Mouse (Mus musculus): ENCODE results near the gene Polr3gl. TPM values are rescaled to one million over a fixed set of nuclear protein-coding genes. Genes with fewer than 3 reads are reported as not detected.
A peak's percentile ranks its signal among the peaks of the same experiment; 100 is the strongest.

Gene Polr3gl
- total RNA-seq, 2 experiments from 2014 or later: 30.4 to 59.5 TPM

- ATAC-seq (replicated peaks; ENCODE audit: poor library complexity): no peak
Observed at GRCm38 (mm10) chr3:96598156-96599068, 4.4 kb upstream of the Polr3gl start.

GRCm38 (mm10) chr3:96597435-96597891 lies 3.5 kb upstream of the Polr3gl start:
- ATAC-seq (replicated peaks; ENCODE audit: poor library complexity): no peak

- no peak for ATAC-seq (replicated peaks; ENCODE audit: poor library complexity)
Observed at GRCm38 (mm10) chr3:96596855-96597254, 2.9 kb upstream of the Polr3gl start.

GRCm38 (mm10) chr3:96596228-96596707 lies 2.3 kb upstream of the Polr3gl start, which contains the start of gene Ankrd34a:
Gene Ankrd34a, plus strand, starts transcription at chr3:96596636.
- no peak for ATAC-seq (replicated peaks; ENCODE audit: poor library complexity)

GRCm38 (mm10) chr3:96595661-96596060 lies 1.7 kb upstream of the Polr3gl start:
- ATAC-seq (replicated peaks; ENCODE audit: poor library complexity): no peak

GRCm38 (mm10) chr3:96594851-96595250 lies 870 bp upstream of the Polr3gl start:
- ATAC-seq (replicated peaks; ENCODE audit: poor library complexity): no peak

- ATAC-seq (replicated peaks; ENCODE audit: poor library complexity): no peak
Observed at GRCm38 (mm10) chr3:96593374-96593773, 607 bp downstream of the Polr3gl start.

GRCm38 (mm10) chr3:96590657-96591056 lies 3.3 kb downstream of the Polr3gl start:
- ATAC-seq (replicated peaks; ENCODE audit: poor library complexity): no peak

- ATAC-seq (replicated peaks; ENCODE audit: poor library complexity): no peak
Observed at GRCm38 (mm10) chr3:96583386-96583785, 10.6 kb downstream of the Polr3gl start.

GRCm38 (mm10) chr3:96581771-96582515 lies 12.0 kb downstream of the Polr3gl start:
- ATAC-seq (replicated peaks; ENCODE audit: poor library complexity): no peak

GRCm38 (mm10) chr3:96581141-96581540 lies 12.8 kb downstream of the Polr3gl start:
- no peak for ATAC-seq (replicated peaks; ENCODE audit: poor library complexity)

- peak; percentile 86 for ATAC-seq (replicated peaks; ENCODE audit: poor library complexity)
Observed at GRCm38 (mm10) chr3:96579885-96580454, 14.0 kb downstream of the Polr3gl start.

GRCm38 (mm10) chr3:96579239-96579750 lies 14.7 kb downstream of the Polr3gl start:
- ATAC-seq (replicated peaks; ENCODE audit: poor library complexity): no peak

- ATAC-seq (replicated peaks; ENCODE audit: poor library complexity): no peak
Observed at GRCm38 (mm10) chr3:96578561-96579238, 15.3 kb downstream of the Polr3gl start.

GRCm38 (mm10) chr3:96577566-96577965 lies 16.4 kb downstream of the Polr3gl start:
- ATAC-seq (replicated peaks; ENCODE audit: poor library complexity): no peak

- ATAC-seq (replicated peaks; ENCODE audit: poor library complexity): peak; percentile 85
Observed at GRCm38 (mm10) chr3:96576690-96577541, 17.1 kb downstream of the Polr3gl start, which contains the start of gene Gm16253. Gene Gm16253, plus strand, starts transcription at chr3:96576984.

- ATAC-seq (replicated peaks; ENCODE audit: poor library complexity): peak; percentile 14; the same call in 1 of the 2 replicates
Observed at GRCm38 (mm10) chr3:96576005-96576658, 17.8 kb downstream of the Polr3gl start.

- no peak for ATAC-seq (replicated peaks; ENCODE audit: poor library complexity)
Observed at GRCm38 (mm10) chr3:96575272-96575984, 18.6 kb downstream of the Polr3gl start.
